Mouse (Mus musculus) neural tube, embryonic 15.5 days (tissue): Measurements from ENCODE around the gene Vps25. TPM values are rescaled to one million over a fixed set of nuclear protein-coding genes. Genes with fewer than 3 reads are reported as not detected.
A peak's percentile ranks its signal among the peaks of the same experiment; 100 is the strongest.

Experiments
- ATAC-seq: fragments of 200-750 bp; cut with Nextera tagmentation; 2 replicates; pipeline ENCODE4 v1.8.0; 2017; ENCODE audit warnings: mild to moderate bottlenecking, moderate TSS enrichment, moderate library complexity; ENCODE audit not compliant: low FRiP score
- H3K27ac ChIP-seq: fragments of 300-500 bp; sonication (generic); replicated peaks from 2 replicates; pipeline ENCODE4 v1.5.1; 2015; ENCODE audit warnings: mild to moderate bottlenecking, inconsistent platforms
- H3K27me3 ChIP-seq: fragments of 300-500 bp; sonication (generic); replicated peaks from 2 replicates; pipeline ENCODE4 v1.6.1; 2015; ENCODE audit warnings: inconsistent platforms
- H3K36me3 ChIP-seq: fragments of 300-500 bp; sonication (generic); 2 replicates; pipeline ENCODE4 v1.6.1; 2015; ENCODE audit warnings: inconsistent platforms
- H3K4me1 ChIP-seq: fragments of 300-500 bp; sonication (generic); 2 replicates; pipeline ENCODE4 v1.6.1; 2015; ENCODE audit warnings: inconsistent platforms
- H3K4me2 ChIP-seq: fragments of 300-500 bp; sonication (generic); 2 replicates; pipeline ENCODE4 v1.6.1; 2015; ENCODE audit warnings: inconsistent platforms, mild to moderate bottlenecking, moderate library complexity
- H3K4me3 ChIP-seq: fragments of 300-500 bp; sonication (generic); replicated peaks from 2 replicates; pipeline ENCODE4 v1.5.1; 2015; ENCODE audit warnings: mild to moderate bottlenecking, inconsistent platforms
- H3K9ac ChIP-seq: fragments of 300-500 bp; sonication (generic); replicated peaks from 2 replicates; pipeline ENCODE4 v1.6.1; 2015; ENCODE audit warnings: mild to moderate bottlenecking, inconsistent platforms
- H3K9me3 ChIP-seq: fragments of 300-500 bp; sonication (generic); replicated peaks from 2 replicates; pipeline ENCODE4 v1.6.1; 2016; ENCODE audit warnings: inconsistent platforms
- WGBS: fragments of 180-500 bp; shearing (Covaris S2); methylation state at CpG from one replicate; pipeline ENCODE4 v1.1.7; 2015; ENCODE audit warnings: mixed read lengths; 5-methylcytosine and 5-hydroxymethylcytosine counted together
- polyA plus RNA-seq: library from polyadenylated mRNA; unstranded; fragments of >200 nt; fragmentation: Nextera tagmentation; extraction: Ambion mirVana; gene quantifications from 2 replicates; pipeline ENCODE4 v1.2.1, GENCODE M21; 2015

Vps25 gene
- polyA plus RNA-seq, 1 experiment from 2014 or later = 123 TPM

DNA sequence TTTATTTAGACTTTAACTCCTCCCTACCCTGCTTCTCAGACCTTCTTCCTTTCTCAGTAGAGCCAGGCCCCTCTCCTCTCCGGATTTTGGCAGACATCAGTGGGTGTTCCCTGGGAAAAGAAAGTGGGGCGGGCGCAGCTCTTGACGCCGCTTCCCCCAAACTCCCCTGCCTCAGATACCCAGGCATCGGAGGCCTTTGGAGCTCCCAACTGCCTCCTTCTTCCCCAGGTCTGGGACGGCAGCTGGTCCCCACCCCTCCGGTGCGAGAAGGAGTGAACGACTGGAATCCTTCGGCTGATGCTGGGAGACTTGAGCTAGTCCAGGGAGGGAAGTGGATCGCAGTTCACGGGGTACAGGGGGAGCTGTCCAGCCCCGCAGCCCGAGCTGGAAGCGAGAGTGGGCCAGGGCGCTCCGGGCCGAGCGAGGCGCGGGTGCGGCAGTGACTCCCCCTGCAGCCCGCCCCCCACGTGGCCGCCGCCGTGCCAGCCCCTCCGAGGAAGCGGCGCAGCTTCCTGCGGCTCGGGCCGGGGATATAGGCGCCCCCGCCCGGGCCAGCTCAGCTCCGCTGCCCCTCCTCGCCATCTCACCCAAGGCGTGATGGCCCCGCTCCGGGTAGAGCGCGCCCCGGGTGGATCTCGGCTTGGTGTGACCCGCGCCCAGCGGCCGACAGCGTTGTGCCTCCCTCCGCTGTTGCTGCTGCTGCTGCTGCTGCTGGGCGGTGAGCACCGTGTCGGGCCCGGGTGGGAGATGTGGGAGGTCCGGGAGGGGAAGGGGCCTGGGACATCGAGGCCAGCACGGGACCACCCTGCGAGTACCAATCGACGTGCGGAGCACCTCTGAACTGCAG lies 7.4 kb upstream of the Vps25 start, which contains the start of gene Ramp2:
TSS of gene Ramp2 (plus strand) at position 174 of the 847 bp plus-strand sequence.
- H3K9ac ChIP-seq = peak within 1 kb of the TSS; percentile 66
- peak within 1 kb of the TSS; percentile 92 for H3K4me2 ChIP-seq
- H3K4me1 ChIP-seq = peaks cover 16% of the 10 kb centered on the region
- under 1% methylated on average over 54 of the region's 63 CpGs for whole genome bisulfite sequencing
- no peaks in the 10 kb centered on the region for H3K36me3 ChIP-seq
- H3K4me3 ChIP-seq = peak within 1 kb of the TSS; percentile 54
- H3K27me3 ChIP-seq = peaks cover 38% of the 10 kb centered on the region
- H3K9me3 ChIP-seq = no peaks in the 10 kb centered on the region
- peak; percentile 66 for ATAC-seq
- peak within 1 kb of the TSS; percentile 42 for H3K27ac ChIP-seq

GRCm38 (mm10) chr11:101246702-101247012 lies 6.8 kb upstream of the Vps25 start:
- peak overlapping the region; percentile 92 for H3K4me2 ChIP-seq
- H3K9me3 ChIP-seq = no peaks in the 10 kb centered on the region
- 7% methylated on average over 7 of the region's 7 CpGs for WGBS
- H3K27me3 ChIP-seq = peaks cover 41% of the 10 kb centered on the region
- peak overlapping the region; percentile 54 for H3K4me3 ChIP-seq
- H3K36me3 ChIP-seq = no peaks in the 10 kb centered on the region
- peaks cover 16% of the 10 kb centered on the region for H3K4me1 ChIP-seq
- peak overlapping the region; percentile 66 for H3K9ac ChIP-seq
- ATAC-seq = peak; percentile 24; the same call in 1 of the 2 replicates
- peak overlapping the region; percentile 42 for H3K27ac ChIP-seq

GRCm38 (mm10) chr11:101247521-101248030 lies 5.9 kb upstream of the Vps25 start:
- 82% methylated on average over 6 of the region's 6 CpGs for WGBS
- Histone ChIP-seq H3K27ac (peak overlapping the region; percentile 42; the same call in 1 of the 2 replicates), H3K36me3 (no peaks in the 10 kb centered on the region), H3K9me3 (no peaks in the 10 kb centered on the region), H3K27me3 (peaks cover 41% of the 10 kb centered on the region), H3K9ac (no peak overlapping the region), H3K4me3 (peak overlapping the region; percentile 54), H3K4me2 (peak overlapping the region; percentile 92), H3K4me1 (peaks cover 20% of the 10 kb centered on the region)
- no peak for ATAC-seq

DNA sequence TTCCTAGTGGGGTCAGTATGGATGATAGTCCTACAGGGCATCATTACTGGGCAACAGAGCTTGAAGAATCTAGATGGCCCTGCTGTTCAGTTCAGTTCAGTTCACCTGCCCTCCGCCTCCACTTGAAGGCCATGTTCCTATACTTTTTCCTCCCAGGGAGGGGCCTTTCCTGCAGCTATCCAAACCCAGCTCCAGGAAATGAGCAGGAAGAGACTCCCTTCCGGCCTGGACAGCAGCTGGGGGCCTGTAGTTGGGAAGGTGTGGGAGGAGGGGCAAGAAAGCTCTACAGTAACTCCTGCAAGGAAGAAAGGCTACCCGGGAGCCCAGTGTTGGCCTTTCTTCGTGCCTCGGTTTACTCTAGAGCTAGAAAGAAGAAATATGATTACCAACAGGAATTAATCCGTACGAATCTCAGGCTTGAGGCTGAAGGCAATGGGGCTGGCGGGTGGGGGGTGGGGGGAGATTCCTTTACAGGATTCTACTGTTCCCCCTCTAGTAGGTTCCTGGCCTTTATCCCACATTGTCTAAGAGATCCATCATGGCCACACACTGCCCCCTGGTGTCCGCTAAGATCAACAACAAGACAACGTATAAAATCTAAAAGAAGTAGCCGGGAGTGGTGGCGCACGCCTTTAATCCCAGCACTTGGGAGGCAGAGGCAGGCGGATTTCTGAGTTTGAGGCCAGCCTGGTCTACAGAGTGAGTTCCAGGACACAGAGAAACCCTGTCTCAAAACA lies 5.1 kb upstream of the Vps25 start:
- Histone ChIP-seq H3K9me3 (no peaks in the 10 kb centered on the region), H3K4me3 (0 out of 2 replicates have a peak overlapping the region, but pooled peaks have one; percentile 54), H3K4me2 (peak overlapping the region; percentile 92; the same call in 1 of the 2 replicates), H3K36me3 (no peaks in the 10 kb centered on the region), H3K4me1 (peaks cover 26% of the 10 kb centered on the region), H3K9ac (no peak overlapping the region), H3K27ac (no peak overlapping the region), H3K27me3 (peaks cover 41% of the 10 kb centered on the region)
- WGBS = 37% methylated on average over 14 of the region's 14 CpGs
- ATAC-seq = no peak

DNA sequence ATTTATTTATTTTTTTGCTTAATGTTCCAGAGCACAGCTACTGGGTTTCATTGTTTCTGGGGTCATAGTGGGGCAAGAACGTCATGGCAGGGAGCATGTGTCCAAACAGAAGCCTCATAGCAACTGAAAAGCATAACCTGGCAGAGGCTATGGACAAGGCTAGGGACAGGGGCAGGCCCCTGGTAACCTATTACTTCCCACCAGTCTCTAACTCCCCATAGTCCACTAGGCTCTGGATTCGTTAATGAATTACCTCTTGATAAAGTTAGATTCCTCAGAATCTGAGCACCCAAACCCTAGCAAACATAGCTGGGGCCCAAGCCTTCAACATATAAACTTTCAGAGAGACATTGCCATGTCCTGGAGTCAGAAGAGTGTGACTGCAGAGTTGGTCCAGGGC lies 2.5 kb upstream of the Vps25 start:
- peaks cover 29% of the 10 kb centered on the region for H3K4me1 ChIP-seq
- H3K9me3 ChIP-seq = no peaks in the 10 kb centered on the region
- H3K4me3 ChIP-seq = no peak overlapping the region
- no peak for ATAC-seq
- peaks cover 2% of the 10 kb centered on the region; the same call in 1 of the 2 replicates for H3K36me3 ChIP-seq
- no peak overlapping the region for H3K9ac ChIP-seq
- no peak overlapping the region for H3K27ac ChIP-seq
- H3K4me2 ChIP-seq = no peak overlapping the region
- WGBS = 74% methylated on average over 2 of the region's 2 CpGs
- peaks cover 17% of the 10 kb centered on the region for H3K27me3 ChIP-seq

- peak overlapping the region; percentile 98 for H3K9ac ChIP-seq
- ATAC-seq = no peak
- H3K4me2 ChIP-seq = peak overlapping the region; percentile 96
- WGBS = 14% methylated on average over 7 of the region's 7 CpGs
- peaks cover 10% of the 10 kb centered on the region for H3K36me3 ChIP-seq
- no peaks in the 10 kb centered on the region for H3K9me3 ChIP-seq
- peak overlapping the region; percentile 93 for H3K27ac ChIP-seq
- peak overlapping the region; percentile 94 for H3K4me3 ChIP-seq
- peaks cover 19% of the 10 kb centered on the region for H3K4me1 ChIP-seq
- H3K27me3 ChIP-seq = peaks cover 6% of the 10 kb centered on the region
These were observed 566 bp upstream of the Vps25 start for GRCm38 (mm10) chr11:101252941-101253340.

DNA sequence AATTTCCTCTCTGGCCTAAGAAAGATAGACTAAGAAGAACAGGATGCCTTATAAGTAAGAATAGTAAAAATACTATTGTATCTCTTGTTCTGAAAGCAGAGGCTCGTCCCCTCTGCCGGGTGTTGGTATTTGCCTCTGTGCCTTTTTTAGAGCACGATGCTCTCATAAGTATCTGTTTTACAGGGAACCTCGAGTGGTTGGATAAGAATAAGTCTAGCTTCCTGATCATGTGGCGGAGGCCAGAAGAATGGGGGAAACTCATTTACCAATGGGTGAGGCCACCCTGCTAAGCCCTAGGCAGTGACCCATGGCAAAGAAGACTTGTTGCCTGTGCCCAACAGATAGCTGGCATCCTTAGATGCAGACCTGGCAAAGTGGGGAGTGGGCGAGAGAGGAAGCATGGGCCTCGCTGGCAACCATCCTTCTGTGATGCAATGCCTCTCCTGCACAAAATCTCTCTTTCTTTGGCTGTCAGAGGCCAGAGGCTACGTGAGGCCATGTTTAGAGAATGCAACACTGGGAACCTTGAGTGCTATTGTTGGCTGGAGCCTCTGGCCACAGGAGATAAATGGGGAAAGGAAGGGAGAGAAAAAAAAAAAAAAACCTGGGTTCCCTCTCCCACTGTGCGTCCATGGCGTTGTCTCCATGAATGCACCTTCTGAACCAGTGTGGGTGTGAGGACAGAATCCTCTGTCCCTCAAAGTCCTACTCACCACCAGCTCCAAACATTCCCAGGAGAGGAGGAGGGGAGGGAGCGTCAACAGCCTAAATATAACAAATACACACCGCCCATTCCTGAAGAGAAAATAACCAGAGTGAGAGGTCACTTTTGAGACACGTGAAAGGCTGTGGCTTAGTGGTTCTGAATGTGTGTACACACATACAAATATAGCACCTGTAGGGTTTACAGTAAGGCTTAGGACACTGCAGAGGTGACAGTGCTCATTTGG lies 2.6 kb downstream of the Vps25 start:
- no peak overlapping the region for H3K9ac ChIP-seq
- H3K27me3 ChIP-seq = peaks cover 11% of the 10 kb centered on the region
- H3K4me1 ChIP-seq = peaks cover 40% of the 10 kb centered on the region
- 92% methylated on average over 13 of the region's 13 CpGs for WGBS
- ATAC-seq = no peak
- peaks cover 21% of the 10 kb centered on the region for H3K36me3 ChIP-seq
- H3K4me3 ChIP-seq = no peak overlapping the region
- H3K4me2 ChIP-seq = no peak overlapping the region
- H3K9me3 ChIP-seq = no peaks in the 10 kb centered on the region
- H3K27ac ChIP-seq = no peak overlapping the region

- peak overlapping the region; percentile 34; the same call in 1 of the 2 replicates for H3K27ac ChIP-seq
- peak overlapping the region; percentile 93 for H3K4me2 ChIP-seq
- 23% methylated on average over 6 of the region's 6 CpGs for WGBS
- H3K27me3 ChIP-seq = peaks cover 31% of the 10 kb centered on the region
- no peak overlapping the region for H3K9ac ChIP-seq
- H3K4me1 ChIP-seq = peaks cover 46% of the 10 kb centered on the region
- H3K4me3 ChIP-seq = no peak overlapping the region
- peaks cover 21% of the 10 kb centered on the region for H3K36me3 ChIP-seq
- no peaks in the 10 kb centered on the region for H3K9me3 ChIP-seq
- ATAC-seq = no peak
These were observed 5.8 kb downstream of the Vps25 start for GRCm38 (mm10) chr11:101259261-101259712.

DNA sequence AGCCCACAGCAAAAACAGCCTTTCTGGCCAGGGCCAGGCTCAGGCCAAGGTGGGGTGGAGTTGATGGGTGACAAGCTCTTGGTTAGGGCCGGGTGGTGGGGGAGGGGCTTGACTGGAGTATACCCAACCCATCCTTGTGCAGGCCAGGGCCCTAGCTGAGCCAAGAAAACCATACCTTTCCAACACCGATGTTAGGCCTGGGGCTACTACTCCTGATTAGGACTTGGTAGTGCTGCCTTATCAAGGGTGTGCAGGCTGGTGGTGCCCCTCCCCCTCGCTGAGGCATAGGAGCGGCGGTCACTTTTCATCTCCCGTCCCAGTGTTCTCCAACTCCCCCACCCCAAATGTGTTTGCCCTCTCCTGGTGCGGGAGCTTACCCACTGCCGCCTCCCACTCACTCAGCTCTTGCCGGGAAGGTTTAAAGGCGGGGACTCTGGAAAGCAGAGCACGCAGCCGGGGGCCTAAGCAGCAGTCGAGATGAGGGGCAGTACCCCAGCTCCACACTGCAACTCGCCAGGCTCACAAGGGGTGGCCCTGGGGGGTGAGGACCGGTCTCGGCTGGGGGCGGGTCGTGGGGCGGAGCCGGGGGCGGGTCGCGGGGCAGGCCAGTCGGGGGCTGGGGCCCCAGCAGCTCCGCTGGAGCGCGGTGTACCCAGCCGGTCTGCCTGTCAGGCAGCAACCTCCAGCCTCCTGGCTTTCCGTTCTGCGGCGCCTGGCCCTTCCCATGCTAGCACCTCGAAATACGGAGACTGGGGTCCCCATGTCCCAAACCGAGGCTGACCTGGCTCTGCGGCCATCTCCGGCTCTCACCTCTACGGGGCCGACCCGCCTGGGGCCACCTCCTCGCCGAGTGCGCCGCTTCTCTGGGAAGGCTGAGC lies 6.7 kb downstream of the Vps25 start, which contains the start of gene Wnk4:
TSS of gene Wnk4 (plus strand) at position 620 of the 878 bp plus-strand sequence.
- Histone ChIP-seq H3K4me3 (peak within 1 kb of the TSS; percentile 49), H3K4me1 (peaks cover 47% of the 10 kb centered on the region), H3K9ac (peak within 1 kb of the TSS; percentile 75), H3K27ac (peak within 1 kb of the TSS; percentile 34), H3K9me3 (no peaks in the 10 kb centered on the region), H3K4me2 (peak within 1 kb of the TSS; percentile 93), H3K27me3 (peaks cover 38% of the 10 kb centered on the region), H3K36me3 (peaks cover 21% of the 10 kb centered on the region)
- under 1% methylated on average over 43 of the region's 43 CpGs for WGBS
- ATAC-seq = peak; percentile 56

- Histone ChIP-seq H3K9ac (peak overlapping the region; percentile 75), H3K4me3 (peak overlapping the region; percentile 49), H3K27me3 (peaks cover 43% of the 10 kb centered on the region), H3K27ac (peak overlapping the region; percentile 34; the same call in 1 of the 2 replicates), H3K9me3 (no peaks in the 10 kb centered on the region), H3K4me1 (peaks cover 52% of the 10 kb centered on the region), H3K4me2 (peak overlapping the region; percentile 93), H3K36me3 (peaks cover 21% of the 10 kb centered on the region)
- ATAC-seq = peak; percentile 21; the same call in 1 of the 2 replicates
- under 1% methylated on average over 30 of the region's 30 CpGs for WGBS
These were observed 7.4 kb downstream of the Vps25 start for GRCm38 (mm10) chr11:101260826-101261380.
